Mouse (Mus musculus) spleen, postnatal 36 days (tissue): ENCODE measurements around the gene 4933428M09Rik.
"Not testable (repeated sequence)": the region's sequence is repeated elsewhere in the genome, so short reads cannot be mapped to it uniquely, and the experiment has no call there.

ENCODE experiments used
- DNase-seq, 2 experiments: peaks; one replicate each; pipeline ENCODE4 v3.0.0; 2022; ENCODE audit warnings: low spot score in 2 of 2, mixed read lengths in 1 of 2

4933428M09Rik gene

DNA sequence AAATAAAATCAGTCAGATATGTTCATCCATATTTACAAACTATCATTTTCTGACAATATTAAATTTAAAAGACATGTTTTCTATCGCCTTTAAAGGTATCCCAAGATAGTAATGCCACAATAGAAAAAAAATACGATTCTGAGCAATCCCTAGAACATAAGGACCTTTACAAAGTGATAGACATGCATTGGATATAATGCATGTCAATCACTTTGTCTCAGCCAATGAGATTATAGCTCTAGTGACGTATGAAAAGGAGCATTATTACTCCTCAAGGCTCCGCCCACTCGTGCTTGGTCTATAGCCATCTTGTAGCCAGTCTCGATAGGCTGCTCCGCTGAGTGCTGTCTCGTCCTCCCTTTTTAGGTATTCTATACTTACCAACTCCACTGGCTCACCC lies at the start of gene 4933428M09Rik:
4933428M09Rik (plus strand) TSS at position 301 of the 400 bp plus-strand sequence.
- no peak for DNase-seq

DNA sequence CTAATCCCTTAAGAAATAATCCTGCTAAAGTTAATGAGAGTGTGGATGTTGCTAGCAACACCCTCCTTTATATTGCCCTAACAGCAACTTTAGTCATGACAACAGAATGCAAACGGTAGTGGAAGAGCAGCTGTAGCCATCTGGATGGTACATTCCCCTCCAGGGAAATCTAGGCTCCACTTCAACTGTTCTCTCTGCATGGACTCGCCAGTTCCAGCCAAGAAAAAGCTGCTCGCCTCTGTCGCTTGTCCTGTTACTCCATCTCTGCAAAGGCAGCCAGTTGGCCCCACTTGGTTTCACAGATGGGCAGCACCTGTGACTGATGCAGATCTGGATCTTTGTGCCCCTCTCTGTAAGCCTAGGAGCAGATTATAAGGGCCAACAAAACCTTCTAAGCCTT lies 45.0 kb upstream of the 4933428M09Rik start:
- no peak for DNase-seq

DNA sequence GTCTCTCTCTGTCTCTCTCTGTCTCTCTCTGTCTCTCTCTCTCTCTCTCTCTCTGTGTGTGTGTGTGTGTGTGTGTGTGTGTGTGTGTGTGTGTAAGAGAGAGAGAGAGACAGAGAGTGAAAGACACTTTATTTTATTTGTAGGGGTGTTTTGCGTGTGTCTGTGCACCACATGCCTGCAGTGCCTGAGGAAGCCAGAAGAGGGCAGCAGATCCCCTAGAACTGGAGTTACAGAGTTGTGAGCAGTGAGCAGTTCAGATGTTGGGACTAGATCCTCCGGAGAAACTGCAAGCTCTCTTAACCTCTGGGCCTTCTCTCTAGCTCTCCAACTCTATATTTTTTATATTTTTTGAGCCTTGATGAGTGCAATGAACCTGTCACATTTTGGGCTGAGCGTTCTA lies 12.5 kb downstream of the 4933428M09Rik start:
- not testable (repeated sequence) for DNase-seq

DNA sequence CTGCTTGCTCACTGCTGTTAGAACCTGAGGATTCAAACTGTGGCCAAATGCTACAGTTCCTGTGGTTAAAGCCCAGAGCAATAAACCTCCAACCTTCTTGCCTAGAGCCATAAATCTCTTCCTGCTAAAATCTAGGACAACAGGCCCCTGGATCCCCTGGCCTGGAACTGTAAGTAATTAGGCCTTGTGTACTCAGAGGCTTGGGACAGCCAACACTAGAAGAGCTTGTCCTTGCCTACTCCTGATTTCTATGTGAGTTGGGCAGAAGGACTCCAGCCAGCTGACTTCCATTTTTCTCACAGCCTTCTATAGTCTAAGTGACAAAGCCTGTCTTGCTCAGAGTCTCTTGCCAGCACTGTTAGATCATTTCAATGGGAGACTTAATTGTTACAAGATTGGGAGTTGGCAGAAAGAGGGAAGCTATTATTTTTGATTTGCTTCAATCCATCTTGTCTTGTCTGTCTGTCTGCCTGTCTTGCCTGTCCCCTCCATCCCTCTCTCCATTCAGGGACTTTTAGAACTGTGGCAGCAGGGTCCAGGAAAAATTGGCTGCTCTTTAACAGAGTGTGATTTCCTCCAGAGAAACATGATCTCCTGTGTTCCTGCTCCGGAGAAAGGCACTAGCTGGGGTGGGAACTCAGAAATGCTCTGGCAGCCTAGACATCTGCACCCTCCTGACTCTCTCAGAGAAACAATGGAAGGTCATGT lies 15.7 kb downstream of the 4933428M09Rik start:
- no peak for DNase-seq

DNA sequence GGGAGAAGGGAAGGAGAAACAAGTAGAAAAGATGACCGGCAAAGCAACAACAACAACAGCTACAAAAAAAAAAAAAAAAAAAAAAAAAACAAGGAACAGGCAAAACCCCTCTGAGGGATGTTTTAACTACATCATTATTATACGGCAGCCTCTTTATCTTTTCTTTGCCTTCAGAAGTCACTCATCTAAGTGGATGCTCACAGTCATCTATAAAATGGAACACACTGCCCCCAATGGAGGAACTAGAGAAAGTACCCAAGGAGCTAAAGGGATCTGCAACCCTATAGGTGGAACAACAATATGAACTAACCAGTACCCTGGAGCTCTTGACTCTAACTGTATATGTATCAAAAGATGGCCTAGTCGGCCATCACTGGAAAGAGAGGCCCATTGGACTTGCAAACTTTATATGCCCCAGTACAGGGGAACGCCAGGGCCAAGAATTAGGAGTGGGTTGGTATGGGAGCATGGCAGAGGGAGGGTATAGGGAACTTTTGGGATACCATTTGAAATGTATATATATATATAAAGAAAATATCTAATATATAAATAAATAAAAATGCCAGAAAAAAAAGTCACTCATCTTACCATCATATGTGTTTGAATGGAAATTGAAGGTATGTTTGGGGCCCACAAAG lies 30.3 kb downstream of the 4933428M09Rik start:
- DNase-seq = not testable (repeated sequence)

DNA sequence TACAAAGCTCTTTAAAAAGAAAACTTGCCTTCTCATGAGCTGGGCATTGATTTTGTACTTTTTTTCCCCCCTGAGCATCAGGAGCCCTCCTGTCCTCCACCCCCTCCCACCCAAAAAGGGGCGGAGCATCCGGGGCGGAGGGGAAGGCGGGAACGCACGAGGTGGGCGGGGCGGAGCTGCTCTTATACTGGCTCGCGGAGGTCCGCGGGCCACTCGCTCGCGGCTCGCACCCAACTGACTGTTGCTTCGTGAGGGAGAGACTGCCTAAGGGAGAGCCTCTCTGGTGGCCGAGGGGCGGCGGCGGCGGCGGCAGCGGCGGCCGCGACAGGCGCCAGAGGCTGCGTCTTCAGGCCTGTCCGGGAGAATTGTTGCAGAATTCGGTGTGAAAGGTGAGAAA lies 30.8 kb downstream of the 4933428M09Rik start, which contains the start of gene Mum1l1:
Mum1l1 (plus strand) TSS at position 214 of the 397 bp plus-strand sequence.
- DNase-seq = peak; percentile 4 to 5

DNA sequence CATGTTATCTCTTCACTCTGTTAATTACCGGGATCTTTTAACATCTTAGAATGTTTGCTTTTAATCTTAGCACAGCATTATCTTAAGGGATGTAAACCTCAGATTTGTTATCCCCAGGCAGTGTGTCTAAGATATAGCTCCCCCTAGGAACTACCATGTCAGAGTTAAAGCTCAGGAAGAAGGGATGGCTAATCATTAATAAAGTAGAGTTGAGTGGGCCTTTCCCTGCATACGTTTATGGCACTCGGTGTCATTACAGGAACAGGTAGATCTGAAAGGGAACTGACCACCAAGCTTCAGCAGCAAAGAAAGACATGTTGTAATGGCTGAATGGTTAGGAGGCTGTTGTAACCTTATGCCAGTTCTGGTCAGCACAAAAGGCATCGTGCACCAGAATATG lies 35.7 kb downstream of the 4933428M09Rik start:
- DNase-seq = no peak

DNA sequence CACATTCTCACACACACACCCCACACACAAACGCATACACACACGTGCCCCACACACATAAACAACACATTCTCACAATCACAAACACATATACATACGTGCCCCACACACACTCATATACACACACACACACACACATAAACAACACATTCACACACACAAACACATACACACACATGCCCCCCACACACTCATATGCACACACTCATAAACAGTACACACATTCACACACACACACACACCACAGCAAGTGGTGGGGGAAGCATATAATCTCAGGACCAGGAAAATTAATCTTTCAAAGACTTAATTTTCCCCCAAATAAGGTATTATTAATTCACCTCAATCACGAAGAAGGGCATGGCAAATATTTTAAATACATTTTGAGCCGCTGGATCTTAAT lies 37.4 kb downstream of the 4933428M09Rik start:
- DNase-seq = no peak

DNA sequence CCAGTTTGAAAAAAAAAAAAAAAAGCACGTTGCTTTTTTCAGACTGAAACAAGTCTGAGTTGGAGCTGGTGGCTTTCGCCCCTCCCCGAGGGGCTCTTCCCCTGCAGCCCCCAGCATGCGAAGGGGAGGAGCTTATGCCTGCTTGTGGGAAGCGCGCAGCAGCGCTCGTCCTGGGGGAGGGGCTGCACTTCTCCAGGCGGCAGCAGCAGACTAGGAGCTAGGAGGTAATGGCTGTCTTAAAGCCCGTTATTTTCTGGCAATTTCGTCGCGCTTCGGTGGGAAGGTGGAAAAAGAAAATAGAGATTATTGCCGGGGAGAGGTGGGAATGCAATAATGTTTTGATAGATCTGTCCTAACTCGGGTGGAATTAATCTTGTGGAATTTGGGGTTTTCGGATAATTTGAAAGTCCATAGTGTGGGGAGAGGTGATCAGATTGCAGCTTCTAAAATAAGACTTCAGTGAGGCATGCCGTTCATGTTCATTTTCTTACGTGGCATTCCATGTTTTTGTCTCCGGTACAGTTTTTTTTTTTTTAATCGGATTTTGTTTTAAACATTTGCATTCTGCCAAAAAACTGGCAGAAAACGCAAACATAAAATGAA lies 38.1 kb downstream of the 4933428M09Rik start:
- no peak for DNase-seq

DNA sequence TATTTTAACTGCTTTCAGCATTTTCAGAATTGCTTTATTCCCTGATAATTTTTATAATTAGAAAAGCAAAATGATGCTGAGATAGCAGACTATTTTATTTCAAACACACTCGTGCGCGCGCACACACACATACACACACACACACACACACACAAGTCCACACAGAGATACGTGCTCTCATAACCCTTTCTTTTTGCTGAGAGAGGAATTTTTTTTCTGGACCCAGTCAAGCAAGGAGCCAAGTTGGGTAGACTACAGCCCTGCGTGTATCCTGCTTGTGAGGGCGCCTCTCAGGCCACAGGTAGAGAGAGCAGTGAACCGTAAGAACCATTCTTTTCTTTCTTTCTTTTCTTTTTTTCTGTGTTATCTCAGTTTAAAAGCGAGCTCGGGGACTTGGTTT lies 38.7 kb downstream of the 4933428M09Rik start:
- DNase-seq = no peak

DNA sequence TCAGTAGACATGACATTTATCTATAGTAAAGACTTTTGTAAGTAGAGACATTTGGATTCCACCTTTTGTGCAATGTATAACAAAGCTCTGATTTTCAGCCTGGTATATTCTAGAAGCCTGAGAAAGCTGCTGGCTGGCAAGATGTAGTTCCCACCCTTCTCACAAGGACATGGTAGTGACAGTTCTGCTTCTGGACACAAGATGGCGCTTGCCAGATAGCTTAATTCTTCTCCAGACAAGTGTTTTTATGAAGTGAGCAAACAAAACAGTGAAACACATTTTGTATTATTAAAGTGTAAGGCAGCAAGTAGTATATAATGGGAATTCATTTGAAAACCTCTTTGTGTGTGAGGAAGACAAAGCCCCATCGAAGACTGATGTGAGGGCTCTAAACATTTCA lies 40.0 kb downstream of the 4933428M09Rik start:
- no peak for DNase-seq

DNA sequence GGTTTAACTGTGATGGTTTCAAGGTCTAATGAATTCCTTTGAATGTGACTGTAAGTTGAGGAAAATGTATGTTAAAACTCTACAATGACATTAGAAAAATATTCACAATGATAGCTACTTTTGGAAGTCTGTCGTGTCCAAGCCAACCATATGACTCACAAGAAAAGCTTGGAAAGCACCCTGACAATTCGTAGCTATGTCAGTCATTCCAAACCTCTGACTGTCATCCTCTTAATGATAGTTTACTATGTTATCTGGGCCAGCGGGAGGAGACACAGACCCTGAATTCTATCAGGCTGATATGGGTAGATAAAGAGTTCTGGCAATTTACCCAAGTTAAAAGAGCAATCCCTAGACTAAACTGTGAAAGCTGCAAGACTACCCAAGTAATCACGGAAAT lies 41.8 kb downstream of the 4933428M09Rik start:
- DNase-seq = no peak

DNA sequence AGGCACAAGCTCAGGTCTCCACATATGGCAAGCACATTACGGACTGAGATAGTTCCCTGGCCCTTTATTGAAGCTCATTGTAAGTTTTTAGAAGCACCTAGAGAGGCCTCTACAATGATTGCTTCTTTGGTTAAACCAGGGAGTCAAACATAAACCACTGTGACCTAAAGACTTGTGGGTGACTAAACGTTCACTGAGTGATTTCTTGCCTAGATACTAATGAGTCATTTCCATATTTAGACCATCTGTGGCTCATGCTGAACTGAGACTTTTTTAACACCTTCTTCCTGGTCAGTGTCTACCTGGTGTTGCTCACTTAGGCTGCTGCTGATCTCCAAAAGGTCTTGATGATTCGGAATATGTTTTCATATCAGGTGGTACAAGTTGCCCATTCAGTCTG lies 42.9 kb downstream of the 4933428M09Rik start:
- no peak for DNase-seq
